Mouse (Mus musculus) megakaryocyte progenitor cell, adult 5-6 weeks (primary cell): ENCODE data around the gene Calr3. TPM values are rescaled to one million over a fixed set of nuclear protein-coding genes. Genes with fewer than 3 reads are reported as not detected.

ENCODE experiments used
- ATAC-seq: replicated peaks from 2 replicates; pipeline ENCODE4 v1.8.0; 2016; ENCODE audit warnings: mild to moderate bottlenecking, moderate TSS enrichment, inconsistent platforms; ENCODE audit not compliant: poor library complexity
- total RNA-seq, 2 experiments: library from RNA; stranded (forward) in 1 of 2; stranded (reverse) in 1 of 2; fragments of 157-497, 149-512 nt in 1 of 2; fragments of 200-1000 nt in 1 of 2; gene quantifications; 2 replicates each; pipeline versions ENCODE4 v1.2.3 to v1.2.4; 2015 to 2017

The Calr3 gene
- total RNA-seq, 2 experiments from 2014 or later: 2.2 to 2.9 TPM

DNA sequence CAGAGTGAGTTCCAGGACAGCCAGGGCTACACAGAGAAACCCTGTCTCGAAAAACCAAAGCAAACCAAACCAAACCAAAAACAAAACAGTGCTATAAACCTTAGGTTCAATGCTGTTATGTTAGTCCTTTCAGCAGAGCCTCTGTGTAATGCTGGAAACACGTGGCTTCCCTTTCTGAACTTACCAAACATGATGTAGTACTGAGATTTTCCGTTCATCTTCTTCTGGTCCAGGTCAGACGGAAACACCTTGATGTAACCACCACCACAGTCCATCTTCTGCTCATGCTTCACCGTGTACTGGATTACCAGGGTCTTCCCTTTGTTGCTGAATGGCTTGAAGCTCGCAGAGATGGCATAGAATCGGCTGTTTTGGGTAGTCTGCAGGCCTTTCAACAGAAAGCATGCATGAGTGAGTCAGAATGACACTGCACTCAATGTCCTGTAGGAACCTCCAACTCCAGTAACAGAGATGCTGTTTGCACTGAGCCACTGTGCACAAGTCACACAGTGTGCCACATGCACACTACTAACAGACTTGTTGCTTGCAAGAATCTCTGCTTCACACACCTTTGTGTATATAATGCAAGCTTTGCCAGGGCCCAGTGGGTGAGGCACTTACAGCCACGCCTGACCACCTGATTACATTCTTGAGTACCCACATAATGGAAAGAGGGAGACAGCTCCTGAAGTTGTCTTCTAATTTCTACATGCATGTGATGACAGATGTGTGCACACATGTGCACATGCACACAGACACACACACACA lies 5.2 kb downstream of the Calr3 start:
- no peak for ATAC-seq

DNA sequence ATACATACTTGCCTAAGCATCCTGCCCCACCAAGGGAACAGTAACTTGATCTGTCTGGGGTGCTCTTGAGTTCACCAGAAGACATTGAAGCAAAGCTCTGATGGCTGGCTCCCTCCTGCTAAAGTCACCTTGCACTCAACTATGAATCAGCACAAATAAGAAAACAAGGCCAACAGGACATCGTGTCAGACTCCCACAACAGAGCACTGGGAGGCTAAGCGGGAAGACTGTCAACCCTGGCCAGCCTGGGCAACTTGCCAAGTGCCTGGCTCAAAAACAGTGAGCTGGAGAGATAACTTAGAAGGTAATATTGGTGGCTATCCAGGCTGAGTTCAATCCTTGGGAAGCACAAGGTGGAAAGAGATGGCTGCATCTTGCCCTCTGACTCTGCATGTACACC lies 8.7 kb downstream of the Calr3 start:
- peak; percentile 77 for ATAC-seq

DNA sequence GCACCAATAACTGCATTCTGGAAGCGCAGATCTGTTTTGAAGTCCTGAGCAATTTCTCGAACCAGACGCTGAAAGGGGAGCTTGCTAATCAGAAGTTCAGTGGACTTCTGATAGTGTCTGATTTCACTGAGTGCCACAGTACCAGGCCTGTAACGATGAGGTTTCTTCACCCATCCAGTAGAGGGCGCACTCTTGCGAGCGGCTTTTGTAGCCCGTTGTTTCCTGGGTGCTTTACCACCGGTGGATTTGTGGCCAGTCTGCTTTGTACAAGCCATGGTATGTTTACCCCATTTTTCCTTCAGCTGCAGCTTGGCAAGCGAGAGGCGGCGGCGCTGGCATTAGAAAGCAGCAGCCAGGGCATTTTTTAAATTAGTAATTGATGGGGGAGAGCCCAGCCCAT lies 14.0 kb downstream of the Calr3 start:
- ATAC-seq: no peak

DNA sequence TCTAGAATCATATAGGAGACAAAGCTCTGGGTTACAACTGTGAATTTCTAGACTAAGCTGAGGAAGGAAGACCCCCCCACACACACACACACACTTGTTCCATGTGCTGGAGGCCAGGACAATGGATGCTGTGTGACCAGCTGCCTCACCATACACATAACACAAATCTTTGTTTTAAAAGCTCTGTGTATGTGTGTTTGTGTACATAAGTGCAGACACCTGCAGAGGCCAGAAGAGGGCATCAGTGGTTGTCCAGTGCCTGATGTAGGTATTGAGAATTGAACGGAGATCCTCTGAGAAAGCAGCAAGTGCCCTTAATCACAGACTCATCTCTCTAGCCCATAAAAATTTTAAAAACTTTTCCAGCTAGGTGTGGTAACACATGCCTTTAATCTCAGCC lies 20.7 kb downstream of the Calr3 start:
- peak; percentile 25; the same call in 1 of the 2 replicates for ATAC-seq

DNA sequence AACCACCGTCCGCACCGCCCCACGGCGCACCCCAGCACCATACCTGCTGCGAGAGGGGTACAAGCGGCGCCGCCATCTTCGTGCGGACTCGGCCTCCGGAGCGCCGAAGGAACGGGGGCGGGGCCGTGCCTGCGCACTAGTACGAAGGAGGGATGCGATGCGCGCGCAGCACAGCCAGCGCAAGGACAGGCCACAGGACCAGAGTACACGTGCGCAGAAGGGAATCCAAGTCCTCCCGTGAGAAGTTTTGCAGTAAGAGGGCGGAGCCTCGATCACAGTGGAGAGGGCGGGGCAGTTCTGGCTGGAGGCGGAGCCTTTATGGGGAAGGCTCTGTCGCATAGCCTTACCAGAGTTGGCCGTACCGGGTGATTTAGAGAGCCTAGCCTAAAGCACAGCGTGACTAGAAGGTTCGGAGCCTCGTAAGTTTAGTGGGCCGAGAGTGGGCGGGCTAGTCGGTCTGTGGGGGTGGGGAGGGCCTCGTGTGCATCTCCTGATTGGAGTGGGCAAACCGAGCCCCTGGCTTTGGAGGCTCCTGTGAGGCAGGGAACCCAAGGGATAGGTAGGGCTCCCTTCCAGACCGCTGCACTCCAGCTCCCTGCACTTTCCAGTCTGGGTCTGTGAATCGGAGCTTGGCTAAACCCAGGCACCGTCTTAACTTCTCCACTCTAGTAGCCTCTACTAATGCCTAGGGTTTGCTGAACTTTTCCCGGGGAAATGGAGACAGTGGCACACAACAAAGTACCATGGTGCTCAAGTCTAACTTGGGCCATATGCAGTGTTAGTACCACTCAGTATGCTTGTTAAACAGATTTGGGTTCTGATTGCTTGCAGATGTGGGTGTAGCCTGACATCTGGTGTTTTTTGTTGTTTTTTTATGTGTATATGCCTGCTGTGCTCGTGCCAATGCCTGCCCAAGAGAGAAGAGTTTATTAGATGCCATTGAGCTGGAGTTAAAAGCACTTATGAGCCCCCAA lies 22.0 kb downstream of the Calr3 start, which contains the start of gene Eps15l1:
Gene Eps15l1 (minus strand): TSS at position 99 of the 974 bp plus-strand sequence.
- peak; percentile 93 for ATAC-seq

DNA sequence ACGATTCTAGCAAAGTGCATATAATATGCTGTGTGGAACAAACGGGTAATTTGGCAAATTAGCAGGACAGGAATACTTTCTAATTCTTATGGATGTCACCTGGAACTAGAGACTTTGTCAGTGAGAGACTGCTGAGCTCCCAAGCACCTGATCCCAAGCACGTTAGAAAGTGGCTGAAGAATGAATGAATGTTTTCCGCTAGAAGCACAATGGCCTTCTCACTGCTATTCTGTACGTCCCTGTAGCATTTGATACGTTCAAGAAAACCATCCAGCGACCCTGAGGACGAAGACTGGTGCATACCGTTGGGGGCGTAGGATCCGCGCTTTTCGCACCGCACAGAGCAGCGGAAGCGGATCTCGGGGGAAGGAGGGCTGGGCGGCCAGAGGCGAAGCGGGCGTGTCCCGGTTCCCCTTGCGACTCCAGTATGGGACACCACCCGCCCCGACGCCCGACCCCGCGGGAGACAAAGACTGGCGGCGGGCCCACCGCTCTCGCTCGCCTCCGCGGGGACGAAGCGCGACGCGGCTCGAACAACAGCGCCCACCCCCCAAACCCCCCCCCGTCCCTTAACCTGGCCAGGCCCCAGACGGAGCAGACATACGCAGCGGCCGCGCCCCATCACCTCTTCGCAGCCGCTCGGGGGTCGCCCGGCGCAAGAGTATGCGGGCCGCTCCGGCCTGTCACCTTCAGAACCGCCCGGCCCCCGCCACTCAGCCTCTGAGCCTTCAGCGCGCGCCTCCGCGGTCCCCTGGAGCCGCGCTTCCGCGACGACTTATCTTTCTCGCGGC lies 22.9 kb downstream of the Calr3 start:
- ATAC-seq: peak; percentile 38; the same call in 1 of the 2 replicates

DNA sequence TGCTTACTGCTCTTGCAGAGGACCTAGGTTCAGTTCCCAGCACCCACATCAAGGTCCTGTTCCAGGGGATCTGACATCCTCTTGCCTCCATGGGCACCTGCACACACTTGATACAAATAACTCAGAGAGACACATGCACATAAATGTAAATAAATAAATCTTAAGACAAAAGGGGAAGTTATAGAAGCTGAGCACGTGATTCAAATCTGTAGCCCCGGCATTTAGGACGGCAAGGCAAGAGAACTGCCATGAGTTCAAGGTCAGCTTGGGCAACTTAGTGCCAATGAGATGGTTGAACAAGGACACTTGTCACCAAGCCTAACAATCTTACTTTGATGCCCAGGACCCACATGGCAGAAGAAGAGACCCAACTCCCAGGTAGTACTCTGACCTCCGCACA lies 25.6 kb downstream of the Calr3 start:
- no peak for ATAC-seq

DNA sequence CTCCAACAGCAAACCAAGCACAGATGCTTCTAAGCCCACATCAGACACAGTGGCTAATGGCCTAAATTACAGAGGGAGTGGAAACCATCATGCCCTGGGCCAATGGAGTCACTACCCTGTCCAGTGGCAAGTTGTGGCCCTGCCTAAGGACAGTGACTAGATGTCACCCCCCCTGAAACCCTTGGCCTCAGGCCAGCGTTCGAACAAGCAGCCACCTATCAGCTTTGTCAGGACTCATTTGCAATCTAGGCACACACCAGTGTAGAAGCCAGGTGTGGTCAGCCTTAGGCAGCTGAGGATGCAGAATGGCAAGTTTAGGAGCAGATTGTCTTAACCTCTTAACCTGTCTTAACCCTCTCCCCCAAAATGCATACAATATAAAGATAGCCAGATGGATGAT lies 28.4 kb downstream of the Calr3 start:
- no peak for ATAC-seq

DNA sequence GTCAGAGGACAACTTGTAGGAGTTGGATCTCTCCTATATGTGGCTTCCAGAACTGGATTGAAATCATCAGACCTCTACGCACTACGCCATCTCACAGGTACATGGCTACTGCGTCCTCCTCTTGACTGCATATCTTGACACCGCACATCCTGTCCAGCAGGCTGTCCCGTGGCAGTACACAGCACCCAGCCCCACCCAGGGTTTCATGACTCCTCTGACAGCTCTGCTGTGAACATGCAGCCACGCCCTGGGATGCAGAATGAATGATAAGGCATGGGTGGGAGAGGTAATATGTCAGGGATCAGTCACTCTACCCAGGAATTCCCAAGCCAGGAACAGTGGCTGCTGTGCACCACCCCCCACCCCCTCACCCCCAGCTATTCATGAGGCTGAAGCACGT lies 29.8 kb downstream of the Calr3 start:
- peak; percentile 85 for ATAC-seq

DNA sequence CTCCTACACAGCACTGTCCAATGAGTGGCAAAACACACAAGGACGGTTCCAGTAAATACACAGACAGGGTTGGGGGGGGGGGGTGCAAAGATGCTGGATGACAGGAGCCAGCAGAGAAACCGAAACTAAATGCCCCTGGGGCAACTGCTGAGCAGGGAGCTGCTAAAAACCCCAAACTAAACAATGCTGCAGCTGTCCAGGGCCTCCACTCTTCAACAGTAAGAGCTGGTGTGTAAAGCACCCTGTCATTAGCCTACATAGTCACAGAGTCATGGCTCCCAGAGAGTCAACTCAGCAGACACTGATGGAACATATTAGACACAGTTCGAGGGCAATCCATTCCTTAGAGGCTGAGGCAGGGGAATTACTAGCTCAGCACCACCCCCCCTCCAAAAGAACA lies 34.2 kb downstream of the Calr3 start:
- no peak for ATAC-seq

DNA sequence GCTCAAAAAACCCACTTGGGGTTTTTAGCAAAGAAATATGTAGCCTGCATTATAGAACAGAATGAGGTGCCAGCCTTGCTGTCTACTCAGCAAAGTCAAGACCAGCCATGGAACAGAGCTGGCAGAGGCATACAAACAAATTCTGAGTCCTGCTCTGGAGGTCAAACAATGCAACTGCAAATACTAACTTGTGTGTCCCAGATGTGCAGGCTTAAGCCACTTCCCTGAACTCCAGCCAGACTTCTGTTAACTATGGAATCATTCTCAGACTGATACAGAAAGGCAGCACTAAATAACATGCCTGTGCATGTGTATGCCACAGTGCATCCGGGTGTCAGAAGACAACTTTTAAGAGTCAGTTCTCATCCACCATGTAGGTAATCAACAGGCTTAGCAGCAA lies 35.8 kb downstream of the Calr3 start:
- ATAC-seq: no peak

DNA sequence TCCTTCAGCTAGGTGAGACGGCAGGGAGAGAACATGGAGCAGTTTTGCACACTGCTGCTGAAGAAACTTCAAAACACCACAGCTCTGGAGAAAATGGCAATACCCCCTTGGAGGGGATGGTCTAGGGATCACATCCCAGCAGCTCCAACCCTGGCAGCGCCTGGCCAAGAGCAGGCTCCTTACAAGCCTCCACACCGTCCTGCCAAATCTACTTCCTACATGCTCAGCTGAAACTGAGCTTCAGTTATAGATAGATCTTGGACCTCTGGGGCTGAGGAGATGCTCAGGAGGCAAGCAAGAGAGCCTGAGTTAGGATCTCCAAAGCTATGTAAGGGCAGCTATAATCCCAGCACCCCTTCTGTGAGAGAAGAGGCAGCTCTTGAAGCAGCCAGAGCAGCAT lies 40.7 kb downstream of the Calr3 start:
- ATAC-seq: no peak

DNA sequence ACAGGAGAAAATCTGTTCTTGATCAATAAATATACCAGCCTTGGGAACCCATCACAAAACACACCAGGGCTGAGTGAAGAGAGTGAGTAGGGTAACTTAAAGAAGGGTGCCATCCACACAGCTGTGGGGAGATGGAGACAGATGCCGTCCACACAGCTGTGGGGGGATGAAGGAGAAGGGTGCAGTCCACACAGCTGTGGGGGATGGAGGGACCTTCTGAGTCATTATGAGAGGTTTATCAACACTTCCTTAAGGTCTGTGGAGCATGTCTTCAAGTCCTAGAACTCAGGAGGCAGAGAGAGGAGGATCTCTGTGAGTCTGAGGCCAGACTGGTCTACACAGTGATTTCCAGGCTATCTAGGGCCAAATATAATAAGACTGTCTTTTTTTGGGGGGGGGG lies 42.3 kb downstream of the Calr3 start:
- no peak for ATAC-seq

DNA sequence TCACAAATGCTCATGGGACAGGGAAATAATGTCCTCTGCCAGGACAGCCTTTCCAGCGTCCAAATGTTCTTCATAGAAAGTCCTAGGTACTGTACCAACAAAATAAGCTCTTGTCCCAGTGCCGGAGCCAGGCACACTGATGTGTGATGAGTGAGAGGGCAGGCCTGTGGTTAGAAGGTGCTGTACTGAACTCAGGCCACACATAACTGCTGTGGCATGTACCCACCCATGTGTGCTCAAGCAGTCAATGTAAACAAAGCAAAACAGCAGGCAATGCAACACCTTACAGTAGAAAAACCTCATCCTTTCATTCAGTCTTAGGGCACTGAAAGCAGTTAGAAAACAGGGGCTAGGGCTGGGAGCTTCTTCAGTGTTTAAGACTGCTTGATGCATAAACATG lies 57.9 kb downstream of the Calr3 start:
- no peak for ATAC-seq

DNA sequence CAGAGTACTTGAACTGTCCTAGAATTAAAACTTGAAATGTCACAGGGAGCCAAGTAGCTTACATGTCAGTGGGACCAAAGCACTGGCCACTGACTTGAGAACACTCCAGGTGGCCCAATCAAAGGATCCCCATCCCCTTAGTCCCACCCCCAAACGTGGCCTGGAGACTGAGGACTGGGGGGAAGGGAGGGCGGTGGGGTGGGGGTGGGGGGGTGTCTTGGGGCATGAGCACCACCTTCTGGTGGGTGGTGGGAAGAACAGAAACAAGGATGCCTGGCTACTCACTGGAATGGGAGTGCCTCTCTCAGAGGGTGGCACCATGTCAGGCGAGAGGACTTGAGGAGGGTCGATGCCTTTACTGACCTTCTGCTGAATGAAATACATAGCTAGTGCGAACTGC lies 61.3 kb downstream of the Calr3 start:
- ATAC-seq: peak; percentile 60; the same call in 1 of the 2 replicates

DNA sequence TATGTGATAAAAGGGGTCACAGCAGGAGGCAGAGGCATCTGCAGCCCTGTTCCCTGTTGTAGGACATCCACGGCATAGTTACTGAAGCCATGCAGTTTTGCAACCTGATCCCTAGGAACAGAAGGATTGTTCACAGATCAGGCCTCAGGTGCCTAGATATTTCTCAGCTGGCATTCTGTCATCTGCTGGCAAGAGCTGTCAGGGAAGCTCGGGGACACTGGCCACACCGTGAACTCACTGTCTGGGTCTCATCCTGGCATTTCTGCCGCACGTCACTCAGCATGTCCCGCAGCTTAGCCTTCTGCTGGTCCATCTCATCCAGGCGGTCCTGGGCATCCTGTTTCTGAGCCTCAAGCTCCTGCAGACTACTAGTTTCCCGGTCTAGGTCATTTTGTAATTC lies 63.0 kb downstream of the Calr3 start:
- no peak for ATAC-seq

DNA sequence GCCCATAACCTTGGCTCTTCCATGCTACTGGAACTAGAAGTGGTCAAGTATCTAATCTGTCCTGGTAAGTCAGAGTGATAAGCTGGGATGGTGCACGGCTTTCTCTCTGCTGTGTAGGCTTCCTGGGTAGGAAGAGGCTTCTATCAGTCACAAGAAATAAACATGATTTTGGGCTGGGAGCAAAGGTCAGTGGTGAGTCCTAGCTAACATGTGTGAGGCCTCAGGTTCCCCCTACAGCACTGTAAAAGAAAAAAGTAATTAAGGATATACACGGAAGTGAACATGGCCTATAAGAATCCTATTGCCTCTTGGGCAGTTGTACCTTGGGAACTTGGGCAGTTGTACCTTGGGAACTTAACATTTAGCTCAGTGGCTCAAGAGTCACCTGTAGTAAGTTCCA lies 66.8 kb downstream of the Calr3 start:
- no peak for ATAC-seq

DNA sequence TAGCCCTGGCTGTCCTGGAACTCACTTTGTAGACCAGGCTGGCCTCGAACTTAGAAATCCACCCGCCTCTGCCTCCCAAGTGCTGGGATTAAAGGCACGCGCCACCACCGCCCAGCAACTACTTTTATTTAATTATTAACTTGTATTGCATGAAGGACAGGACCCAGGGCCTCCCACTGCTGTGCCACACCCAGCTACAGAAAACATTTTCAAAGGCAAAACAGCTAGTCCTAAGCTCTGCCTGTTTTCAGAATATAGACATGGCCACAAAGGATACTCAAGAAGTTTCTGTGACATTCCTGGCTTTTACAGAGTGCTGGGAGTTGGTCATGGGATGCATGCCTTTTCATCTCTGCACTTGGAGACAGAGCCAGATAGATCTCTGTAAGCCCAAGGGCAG lies 67.4 kb downstream of the Calr3 start:
- ATAC-seq: no peak

DNA sequence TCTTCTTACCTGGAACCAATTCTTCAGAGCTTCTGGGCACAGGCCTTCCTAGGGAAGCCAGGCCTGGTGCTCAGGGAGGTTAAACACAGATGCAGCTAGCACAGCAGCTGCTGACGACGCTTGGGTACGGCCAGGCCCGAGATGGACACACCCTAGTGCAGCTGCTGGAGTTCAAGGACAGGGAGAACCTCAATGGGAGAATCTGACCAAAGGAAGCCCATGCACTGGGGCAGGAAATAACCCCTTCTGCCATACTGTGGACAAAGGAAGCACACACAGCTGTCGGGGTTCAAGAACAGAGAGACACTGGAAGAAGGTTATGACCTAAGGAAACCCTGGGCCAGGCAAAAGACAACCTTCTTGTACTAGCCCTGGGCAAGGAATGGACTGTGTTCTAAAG lies 68.5 kb downstream of the Calr3 start:
- ATAC-seq: no peak
